Mouse (Mus musculus) spleen, postnatal 14 days (tissue): ENCODE measurements around the gene Smyd3.

Experiments used
- DNase-seq, 2 experiments: peaks; one replicate each; pipeline ENCODE4 v3.0.0; 2021 to 2022; ENCODE audit warnings: low spot score in 2 of 2

The Smyd3 gene

DNA sequence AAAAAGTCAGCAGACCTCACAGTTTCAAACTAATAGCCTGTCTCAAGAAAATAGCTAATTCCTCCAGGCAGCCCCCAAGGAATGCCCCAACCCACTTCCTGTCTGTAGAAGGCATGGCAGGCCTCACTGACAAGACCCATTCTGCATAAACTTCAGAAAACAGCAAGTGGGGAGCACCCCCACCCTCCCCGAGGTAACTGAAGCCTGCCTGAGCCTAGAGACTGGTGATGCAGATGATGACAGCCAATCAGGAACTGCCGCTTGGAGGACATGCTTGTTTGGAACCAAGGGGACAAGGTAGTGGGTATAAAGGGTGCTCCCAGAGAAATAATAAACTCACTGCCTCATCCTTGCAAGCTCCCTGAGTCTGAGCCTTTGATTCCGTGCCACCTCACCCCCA, 288.3 kb downstream of the Smyd3 start:
- no peak for DNase-seq

DNA sequence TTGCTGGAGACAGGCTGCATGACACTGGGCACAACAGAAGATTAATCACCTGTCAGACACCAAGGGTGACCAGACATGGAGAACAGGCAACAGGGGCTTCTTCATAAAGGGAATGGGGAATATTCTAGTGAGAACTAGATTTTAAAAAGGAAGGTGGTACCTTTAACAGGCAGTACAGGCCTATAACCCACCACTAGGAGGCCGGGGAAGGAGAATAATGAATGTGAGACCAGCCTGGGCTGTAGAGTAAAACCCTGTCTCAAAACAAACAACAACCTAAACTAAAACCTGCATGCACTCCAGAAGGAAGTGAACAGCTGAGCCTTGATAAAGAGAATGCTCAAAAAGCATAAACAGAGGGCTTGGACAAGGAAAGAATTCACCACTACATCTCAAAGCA, 297.6 kb downstream of the Smyd3 start:
- DNase-seq: no peak

DNA sequence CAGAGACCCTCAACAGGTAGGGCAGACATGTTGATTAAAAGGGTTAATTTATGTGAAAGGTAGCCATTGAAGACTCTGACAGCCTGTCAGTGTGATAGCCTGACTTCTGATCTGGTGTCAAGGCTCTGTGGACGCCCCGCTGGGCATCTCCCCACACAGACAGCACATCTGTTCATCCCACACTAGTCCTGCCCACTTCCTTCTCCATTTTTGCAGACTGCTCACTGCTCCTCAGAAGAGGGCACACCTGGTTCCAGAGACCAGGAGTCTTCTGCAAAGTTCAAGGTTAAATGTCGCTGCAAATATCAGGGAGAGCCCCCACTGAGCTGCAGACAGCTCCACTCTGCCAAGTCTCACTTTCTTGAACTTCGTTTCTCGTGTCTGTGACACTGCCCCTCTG, 299.8 kb downstream of the Smyd3 start:
- no peak for DNase-seq

DNA sequence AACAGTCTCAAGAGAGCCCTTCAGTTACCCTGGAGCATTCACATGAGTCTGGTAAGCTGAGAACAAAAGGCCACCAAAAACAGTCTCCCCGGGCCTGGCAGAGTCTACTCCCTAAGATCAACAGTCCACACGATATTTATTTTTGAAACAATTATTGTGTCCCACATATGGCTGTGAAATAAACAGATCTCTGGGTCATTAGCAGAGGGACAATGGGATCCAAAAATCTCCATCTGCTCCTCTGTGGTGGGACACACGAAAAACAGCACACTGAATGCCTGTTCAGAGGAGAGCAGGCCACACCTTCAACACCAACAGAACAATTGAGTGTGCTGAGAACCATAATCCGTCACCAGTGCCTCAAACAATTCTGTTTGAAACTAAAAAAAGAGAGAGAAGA, 300.8 kb downstream of the Smyd3 start:
- DNase-seq: no peak

DNA sequence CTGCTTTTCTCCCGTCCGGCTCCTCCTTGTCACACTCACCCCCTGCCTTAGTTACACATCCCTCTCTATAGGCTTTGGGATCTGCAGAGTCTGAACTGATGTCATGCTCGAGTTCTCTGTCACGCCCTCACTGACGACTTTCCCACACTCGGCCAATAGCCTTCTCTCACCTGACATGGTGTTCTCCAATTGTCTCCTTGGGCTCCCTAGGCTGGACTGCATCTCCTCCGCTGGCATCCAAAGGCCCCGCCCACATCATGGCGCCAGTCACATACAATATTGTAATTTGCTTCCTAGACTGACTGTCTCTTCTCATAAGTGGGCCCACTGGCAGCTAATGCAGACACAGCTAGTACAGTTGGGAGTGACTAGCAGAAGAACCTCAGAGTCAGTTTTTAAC, 304.5 kb downstream of the Smyd3 start:
- no peak for DNase-seq

DNA sequence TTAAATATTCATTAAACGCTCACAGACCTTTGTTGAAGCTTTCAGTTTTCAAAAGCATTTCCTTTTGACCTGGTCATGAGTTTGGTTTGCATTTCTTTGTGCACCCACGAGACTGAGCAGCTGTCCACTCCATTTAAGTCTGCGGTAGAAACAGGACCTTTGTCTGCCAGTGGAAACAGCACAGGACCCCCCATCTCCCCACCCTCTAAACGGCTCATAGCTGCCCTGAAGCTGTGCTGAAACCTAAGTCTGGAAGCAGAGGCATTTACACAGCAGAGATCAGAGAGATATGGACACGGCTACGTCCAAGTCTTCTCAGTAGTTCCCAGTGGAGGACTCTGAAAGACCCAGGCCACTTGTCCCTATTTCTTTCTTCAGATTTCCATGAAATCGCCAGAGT, 305.5 kb downstream of the Smyd3 start:
- DNase-seq: no peak

DNA sequence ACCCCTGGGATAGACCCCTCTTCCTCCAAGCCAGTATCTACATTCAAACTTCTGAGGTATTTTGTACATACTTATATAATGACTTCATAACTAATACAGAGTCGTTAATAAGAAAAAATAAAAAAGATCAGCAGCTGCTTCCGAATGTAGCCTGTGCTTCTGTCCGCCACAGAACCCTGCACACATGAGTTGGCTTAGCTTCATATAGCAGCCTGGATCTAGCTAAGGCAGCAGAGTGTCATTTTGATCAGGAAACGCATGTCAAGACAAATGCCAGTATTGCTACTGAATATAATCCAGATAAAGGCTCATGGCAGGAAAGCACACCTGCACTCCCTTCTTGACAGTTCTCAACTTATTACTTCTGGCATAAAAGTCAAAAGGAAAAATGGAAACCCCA, 306.5 kb downstream of the Smyd3 start:
- DNase-seq: no peak

DNA sequence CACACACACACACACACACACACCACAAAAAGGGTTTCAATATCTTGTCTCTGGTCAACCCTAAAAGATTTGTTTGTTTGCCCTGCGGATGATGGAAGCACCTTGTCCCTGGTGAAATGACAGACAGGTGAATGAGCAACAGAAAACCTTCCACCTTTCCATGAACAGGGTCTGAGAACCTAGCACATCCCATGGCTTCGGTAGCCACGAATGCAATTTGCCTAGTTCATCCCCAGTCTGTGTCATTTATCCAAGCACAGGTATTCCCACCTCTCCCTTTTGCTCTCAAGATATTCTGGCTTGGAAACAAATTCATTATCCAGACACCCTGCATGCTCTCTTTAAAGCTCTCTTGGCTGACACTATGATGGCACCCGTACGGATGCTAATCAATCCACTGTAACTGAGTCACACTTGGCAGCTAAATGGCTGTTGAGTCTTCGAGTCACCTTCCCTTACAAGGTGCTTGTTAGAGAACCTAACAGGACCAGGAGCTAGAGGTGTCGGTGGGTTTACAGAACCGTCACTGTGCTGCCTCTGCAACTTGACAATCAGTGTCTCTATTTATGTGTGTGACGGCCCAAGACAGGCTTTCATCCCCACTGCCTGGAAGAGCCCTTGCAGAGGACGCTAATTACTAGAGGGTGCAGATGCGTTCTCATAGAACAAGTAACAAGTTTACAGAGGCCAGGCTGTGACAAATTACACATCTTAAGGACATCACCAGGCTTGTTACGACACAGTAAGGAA, 309.8 kb downstream of the Smyd3 start:
- no peak for DNase-seq

DNA sequence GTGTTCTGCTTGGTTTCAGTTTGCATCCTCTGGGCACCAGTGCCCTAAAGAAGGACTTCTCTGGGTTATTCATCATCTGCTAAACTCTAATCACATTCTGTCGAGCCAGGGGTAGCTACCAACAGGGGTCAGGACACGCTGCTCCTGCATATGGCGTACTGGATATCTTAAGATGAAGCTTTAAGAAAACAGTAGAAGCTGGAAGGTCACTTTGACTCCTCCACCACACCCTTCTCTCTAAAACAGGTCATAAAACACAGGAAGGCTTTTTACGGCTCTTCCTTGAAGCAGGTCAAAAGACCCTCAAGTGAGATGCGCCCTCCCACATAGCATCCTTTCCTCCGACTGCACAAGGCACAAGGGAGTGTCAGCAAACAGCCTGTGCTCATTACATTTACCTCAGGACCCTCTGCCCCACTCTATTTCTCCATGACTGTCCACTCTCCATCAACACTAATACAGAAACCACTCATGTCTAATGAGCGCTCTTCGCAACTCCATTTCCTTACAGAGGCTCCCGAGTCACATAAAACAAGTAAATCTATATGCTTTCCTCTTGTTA, 310.6 kb downstream of the Smyd3 start:
- DNase-seq: no peak

DNA sequence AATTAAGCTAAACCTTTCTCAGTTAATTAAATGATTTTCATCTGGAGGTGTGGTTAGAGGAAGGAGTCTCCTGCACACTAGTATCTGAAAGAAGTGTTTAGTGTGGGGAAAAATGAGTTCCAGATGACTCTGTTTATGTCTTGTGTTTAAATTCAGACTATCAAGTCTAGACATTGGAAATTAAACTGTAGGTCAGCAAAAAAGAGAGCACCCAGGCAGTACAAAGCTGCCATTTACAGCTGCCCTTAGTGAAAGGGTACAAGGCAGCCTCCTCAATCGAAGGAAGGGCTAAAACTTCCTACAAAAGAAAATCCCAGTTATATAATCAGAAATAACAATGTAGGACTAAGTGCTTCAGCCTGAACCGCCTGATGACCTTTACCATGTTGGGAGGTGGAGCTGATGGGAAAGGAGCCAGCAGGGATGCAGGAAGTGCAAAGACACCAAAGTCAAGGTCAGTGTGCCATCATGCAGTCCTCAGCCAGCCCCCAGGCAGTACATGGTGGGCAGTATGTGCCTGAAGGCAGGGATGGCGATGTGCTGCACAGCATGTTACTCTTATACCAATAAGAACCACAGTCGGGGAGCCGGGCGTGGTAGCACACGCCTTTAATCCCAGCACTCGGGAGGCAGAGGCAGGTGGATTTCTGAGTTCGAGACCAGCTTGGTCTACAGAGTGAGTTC, 319.2 kb downstream of the Smyd3 start:
- no peak for DNase-seq

DNA sequence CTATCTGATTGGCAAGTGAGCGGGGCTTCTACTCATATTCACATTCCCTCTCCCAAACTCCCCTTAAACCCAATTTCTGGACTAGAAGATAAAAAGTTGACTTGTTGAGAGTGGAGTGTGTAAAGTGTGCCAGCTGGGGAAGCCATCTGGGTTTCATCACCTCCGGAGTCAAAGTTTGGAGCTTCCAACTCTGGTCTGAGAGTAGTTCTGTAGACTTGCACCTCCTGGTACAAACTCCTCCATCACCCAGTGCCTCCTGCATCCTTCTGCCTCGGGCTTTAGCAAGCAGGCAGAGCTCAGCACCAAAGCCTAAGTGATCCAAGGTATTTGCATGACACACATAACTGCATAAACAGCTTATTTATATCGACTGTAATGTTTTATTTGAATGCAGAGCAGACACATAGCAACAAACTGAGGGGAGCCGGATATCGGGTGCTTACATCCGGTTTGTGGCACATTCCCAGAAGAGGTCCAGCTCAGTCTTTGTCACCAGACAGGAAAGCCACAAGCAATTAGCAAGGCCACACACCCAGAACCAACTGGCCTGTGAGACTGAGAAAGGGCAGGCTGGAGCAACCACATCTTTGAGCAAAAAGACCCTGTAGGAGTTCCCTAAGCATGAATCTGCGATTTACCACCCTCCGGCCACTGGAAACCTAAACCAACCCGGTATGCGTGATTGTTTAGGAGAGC, 319.9 kb downstream of the Smyd3 start:
- no peak for DNase-seq

DNA sequence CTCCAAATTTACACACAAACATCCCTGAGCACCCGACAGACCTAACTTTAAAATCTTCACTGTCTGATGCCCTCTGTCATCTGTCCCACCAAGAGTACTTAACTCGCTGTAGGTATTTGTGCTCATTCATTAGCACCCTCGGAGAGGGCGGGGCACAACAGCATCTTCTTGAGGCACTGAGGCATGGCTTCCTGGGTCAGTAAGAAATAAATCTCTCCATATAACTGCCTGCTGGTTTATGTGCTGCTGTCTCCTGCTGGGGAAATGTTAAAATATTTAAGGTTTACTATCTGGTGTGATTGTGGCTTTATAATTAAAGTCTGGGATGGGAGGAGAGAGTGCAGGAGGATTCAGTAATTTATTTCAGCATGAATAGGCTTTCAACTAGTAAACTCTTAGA, 320.7 kb downstream of the Smyd3 start:
- no peak for DNase-seq

DNA sequence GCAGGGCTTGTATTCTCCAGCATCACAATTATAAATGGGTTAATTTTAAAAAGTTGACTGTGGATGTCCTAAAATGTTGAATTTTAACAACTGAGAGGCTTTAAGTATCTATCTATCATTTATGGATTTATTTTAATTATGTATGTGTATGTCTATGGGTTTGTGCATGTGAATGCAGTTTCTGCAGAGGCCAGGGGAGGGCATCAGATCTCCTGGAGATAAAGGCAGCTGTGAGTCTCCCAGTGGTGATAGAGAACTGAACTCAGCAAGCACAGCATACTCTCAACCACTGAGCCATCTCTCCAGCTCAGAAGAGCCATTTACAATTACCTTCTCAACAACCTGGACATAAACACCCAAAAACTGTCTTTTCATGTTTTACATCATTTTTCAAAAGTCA, 321.4 kb downstream of the Smyd3 start:
- no peak for DNase-seq

DNA sequence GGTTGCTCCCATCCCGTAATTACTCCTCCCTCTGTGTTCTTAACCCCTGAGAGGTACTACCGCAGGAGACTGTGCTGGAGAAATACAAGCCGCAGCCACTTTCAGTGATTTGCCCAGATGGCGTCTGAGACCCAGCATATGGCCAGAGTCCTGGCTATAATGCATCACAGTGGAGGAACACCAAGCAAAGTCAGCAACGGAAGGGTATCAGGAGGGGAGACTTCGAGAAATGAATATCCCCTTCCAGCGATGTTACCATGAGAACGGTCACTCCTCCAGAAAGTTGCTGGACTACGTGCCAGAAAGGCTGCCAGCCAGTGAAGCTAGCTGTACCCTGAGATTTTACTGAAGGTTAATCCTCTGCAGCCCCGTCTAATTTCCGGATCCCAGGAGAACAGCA, 325.1 kb downstream of the Smyd3 start:
- DNase-seq: no peak

DNA sequence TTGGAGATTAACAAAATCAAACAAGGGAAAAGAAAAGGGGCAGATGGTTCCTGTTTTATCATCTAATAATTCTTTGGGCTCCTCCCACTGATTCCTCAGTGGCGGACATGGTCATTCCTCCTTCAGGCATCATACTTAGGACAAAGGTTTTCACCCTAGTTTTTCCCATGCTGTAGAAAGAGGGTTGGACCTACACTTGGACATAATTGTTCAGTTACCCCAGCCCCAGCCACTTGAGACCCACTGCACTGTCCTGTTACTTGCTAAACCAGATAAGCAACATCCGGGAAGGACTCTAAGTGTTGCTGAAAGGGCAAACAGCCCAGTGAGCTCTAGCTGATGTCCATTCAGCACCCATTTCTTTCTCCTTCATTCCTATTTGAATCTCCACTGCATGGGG, 327.0 kb downstream of the Smyd3 start:
- no peak for DNase-seq

DNA sequence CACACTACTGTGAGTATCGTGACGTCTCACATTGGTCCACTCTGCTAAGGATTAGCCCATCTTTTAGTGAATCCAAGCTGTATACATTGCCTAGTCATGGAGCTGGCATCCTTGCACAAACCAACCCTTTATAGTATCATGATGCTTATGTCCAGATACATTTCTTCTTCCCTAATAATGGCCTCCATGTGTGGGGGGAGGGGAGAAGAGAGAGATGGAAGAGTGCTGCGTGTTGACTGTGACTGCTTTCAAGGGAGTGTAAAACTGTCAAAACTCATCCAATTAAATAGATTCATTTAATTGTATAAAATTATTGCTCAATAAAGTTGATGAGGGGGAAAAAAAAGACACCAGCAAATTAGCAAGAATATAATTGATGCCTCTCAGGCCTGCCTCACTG, 330.7 kb downstream of the Smyd3 start:
- DNase-seq: no peak

DNA sequence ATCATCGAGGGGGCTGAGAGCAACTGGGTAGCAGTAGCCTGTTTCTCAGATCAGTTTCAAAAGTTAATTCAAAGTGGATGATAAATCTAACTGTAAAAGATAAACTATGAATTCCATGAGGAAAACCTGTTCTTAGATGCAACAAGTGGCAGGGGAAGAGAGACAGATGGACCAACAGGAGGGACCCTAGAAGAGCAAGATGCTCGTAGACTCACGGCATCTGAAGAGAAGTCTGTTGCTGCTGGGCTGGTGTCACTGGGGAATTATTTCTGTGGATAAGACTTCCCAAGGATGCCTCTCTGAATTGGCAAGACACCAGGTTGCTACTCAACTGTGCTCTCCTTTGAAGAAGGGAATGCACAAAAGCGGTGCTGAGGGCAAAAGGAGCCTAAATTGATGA, 333.2 kb downstream of the Smyd3 start:
- no peak for DNase-seq

DNA sequence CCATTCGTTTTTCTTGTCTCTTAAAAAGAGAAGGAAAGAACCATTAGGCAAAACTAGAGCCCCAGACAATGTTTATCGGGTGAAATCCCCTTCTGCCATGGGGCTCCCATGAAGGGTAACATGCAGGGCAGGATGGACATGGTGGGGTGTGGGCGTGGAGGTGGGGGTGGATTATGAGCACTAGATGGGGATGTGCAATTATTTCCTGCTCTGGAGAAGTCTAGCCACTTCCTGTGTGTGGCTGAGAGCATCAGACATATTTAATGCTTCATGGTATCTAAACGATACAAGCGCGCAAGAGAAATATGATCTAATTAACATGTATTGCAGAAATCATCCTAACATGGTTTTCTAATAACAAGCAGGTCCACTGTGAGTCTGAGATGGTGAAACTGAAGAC, 334.3 kb downstream of the Smyd3 start:
- DNase-seq: no peak

DNA sequence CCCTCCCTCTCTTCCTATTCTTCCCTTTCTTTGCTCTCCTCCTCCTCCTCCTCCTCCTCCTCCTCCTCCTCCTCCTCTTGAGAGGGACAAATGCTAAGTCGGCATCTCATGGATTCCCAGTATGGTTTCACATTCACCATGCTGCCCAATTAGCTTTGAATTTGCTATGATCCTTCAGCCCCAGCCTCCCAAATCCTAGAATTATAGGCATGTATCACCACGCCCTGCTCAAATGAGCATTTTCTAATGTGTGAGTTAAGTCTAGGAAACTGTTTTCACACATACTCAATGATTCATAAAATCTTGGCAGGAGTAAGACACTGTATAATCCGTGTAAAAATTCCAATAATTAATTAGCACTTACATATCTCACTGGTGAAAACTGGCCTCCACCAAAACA, 337.3 kb downstream of the Smyd3 start:
- no peak for DNase-seq

DNA sequence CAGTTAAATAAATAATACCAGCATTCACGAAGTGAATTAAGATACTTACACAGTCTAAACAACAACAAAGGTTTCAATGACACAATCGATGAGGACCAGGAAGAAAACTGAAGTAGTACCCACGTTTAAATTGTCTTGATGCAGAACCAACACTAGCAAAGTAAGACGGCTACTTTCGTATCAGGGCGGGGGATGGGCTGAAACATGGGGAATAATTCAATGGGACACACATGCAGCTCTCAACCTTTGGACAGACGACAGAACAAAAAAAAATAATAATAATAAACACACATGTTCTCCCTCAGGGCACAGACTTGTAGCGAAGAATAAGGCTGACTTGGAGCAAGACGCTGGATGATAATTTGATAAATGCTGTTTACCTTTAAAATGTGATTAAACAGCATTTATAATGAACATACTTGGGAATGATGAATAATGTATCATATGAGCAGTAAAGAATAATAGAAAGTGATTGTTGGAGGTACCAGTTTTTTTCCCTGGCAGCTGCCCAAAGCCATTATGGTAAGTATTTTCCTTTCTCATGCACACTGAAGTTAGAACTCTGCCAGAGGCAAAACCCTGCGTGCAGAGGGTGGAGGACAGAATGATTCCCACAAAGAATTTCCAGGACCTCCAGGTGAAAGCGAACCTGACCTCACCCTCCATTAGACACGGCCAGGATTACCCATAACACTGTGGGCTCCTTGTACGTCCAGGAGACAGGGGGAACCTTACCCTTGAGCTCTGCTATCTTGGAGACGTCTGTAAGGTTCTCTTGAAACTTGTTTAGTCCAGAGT, 340.8 kb downstream of the Smyd3 start:
- DNase-seq: no peak

DNA sequence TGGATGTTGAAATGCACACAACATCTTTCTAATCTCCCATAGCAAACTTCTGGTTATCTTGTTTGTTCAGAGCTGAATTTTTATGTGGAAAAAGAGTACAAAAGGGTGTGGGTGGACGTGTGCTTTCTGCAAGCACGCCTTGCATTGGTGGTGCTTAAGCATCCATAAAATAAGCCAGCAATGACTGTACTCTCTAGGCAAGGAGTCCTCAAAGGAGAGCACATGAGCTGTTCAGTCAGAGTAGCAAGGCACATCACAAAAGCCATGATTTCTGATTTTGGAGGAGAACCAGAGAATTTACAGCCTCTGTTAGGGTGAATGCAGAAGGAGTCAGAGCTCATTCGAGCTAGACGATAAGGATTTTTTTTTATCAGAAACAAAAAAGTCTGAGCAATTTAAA, 343.6 kb downstream of the Smyd3 start:
- no peak for DNase-seq

DNA sequence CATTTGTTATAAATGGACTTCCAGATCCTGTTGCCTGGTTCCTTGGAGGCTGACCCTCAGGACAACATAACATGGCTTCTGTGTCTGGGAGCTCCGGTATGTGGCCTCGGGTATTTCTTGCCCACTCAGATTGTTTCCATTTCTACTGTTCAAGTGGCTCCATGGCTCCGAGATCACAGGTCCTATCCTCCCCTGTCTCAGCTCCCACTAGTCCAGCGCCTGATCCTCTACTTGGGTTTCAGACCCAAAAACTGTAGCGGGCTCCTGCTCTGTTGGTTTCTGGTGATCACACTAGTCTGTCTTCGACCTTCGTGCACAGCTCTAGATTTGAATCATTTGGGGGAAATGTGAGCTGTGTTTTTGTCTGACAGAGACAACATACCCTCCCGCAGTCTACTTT, 347.3 kb downstream of the Smyd3 start:
- no peak for DNase-seq
